Mouse (Mus musculus) right cerebral cortex, postnatal 10 days (tissue): Measurements from ENCODE around the gene Hoxb3.

Source experiments
- DNase-seq, 2 experiments: peaks; one replicate each; pipeline ENCODE4 v3.0.0; 2021; ENCODE audit warnings: low spot score in 2 of 2

Gene Hoxb3

GRCm38 (mm10) chr11:96338957-96339855 lies 16.1 kb downstream of the Hoxb3 start:
- no peak for DNase-seq

DNA sequence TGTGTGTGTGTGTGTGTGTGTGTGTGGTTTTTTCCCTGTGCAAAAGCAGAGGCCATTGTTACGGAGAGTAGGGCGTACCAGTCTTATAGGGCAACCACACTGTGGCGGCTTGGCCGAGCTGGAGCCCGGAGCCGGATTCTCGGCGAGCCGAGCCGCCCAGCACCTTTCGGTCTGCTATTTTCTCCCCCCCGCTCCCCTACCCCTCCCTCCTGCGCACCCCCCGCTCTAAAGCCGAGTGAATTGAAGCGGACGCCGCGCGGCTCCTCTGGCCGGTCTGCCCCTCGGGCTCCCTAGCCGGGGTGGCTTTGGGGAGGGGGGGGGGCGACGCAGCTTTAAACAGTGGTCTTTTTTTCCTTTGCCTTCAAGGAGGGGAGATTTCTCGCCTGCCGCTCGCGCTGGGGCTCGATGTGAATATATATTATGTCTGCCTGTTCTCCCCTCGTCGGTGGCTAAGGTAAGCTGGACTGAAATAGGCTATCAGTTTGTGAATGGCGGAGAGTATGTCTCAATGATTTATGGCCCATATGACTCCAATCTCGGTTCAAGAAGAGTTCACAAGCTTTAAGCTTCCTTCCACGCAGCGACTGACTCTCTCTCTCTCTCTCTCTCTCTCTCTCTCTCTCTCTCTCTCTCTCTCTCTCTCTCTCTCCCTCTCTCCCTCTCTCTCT lies 17.7 kb downstream of the Hoxb3 start:
- no peak for DNase-seq

DNA sequence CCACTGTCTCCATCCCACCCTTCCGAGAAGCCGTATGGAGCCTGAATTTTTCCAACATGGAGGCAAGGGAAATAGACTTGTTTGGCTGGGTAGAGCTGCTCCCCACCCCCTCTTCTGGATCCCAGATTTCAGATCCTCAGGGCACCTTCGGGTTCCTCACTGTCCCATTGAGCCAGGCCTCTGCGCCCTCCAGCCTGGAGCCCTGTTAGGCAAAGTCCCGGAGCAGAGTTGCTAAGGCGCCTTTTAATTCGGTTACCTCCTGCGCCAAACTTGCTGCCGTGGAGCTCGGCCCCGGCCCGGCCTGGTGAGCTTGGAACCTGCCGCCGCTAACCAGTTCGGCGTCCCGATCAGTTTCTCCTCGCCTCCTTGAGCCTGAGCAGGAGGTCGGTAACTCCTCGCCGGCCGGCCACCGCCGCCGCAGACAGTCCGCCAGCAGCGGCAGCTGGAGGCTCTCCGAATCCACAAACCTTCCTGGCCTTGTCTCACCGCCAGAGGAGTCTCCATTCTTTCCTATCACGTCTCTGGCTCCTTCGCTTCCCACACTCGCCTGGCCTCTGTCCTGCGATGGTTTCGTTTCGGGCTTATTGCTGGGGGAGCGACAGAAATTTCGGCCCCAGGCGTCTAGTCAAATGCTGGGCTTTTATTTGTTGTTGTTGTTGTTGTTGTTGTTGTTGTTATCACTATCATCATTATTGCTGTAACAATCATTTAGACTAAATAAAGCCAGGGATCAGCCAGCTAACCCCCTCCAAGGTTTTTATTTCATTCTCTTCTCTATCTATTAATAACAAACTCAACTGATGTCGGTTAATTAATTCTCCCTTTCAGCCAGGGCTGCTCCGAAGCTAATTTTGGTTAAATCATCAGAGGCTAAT lies 18.8 kb downstream of the Hoxb3 start:
- no peak for DNase-seq

- no peak for DNase-seq
Measured at GRCm38 (mm10) chr11:96342576-96342930, 19.4 kb downstream of the Hoxb3 start.

DNA sequence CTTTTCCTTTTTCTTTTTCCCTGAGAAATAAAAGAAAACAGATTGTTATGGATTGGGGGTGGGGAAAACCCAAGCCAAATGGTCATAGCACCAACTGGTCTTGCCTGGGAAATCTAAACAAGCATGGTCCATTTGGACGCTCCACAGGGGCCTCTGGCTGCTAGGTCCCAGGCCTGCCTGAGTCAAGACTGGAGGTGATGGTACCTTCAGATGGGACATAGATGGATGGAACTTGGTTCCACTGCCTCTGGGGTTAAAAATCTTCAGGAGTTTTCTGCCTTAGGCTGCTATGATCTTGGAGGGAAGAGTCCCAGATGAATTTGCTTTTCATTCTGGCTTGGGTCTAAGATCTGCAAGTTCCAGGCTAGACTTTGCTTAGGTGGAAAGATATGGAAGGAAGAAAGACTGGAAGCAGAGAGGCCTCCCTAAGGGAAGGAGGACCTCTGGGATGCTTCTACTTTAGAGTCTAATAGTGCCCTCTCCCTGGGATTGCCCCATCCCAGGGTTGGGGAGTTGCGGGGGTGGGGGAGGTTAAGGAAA lies 20.1 kb downstream of the Hoxb3 start:
- no peak for DNase-seq

DNA sequence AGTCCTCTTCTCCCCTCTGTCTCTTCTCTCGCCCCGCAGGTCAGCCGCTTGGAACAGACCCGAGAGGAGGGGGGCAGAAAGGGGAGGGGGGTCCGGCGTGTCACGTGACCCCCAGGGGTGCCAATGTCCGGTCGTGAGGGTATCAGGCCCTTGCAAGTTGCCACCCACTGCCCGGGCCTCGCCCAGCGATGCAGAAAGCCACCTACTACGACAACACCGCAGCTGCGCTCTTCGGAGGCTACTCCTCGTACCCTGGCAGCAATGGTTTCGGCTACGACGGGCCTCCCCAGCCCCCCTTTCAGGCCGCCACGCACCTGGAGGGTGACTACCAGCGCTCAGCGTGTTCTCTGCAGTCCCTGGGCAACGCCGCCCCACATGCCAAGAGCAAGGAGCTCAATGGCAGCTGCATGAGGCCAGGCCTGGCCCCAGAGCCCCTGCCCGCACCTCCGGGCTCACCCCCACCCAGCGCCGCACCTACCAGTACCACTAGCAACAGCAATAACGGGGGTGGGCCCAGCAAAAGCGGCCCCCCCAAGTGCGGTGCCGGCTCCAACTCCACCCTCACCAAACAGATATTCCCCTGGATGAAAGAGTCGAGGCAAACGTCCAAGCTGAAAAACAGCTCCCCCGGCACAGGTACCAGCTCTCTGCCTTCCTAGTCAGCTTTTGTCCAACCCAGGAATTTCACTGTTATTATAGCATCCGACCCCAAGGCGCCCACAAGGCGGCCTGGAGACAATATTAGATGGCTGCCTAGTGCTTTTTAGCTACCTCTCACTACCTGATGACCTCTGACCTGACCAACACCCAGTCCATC lies 21.1 kb downstream of the Hoxb3 start:
- no peak for DNase-seq

- no peak for DNase-seq
Measured at GRCm38 (mm10) chr11:96344878-96345159, 21.7 kb downstream of the Hoxb3 start.

DNA sequence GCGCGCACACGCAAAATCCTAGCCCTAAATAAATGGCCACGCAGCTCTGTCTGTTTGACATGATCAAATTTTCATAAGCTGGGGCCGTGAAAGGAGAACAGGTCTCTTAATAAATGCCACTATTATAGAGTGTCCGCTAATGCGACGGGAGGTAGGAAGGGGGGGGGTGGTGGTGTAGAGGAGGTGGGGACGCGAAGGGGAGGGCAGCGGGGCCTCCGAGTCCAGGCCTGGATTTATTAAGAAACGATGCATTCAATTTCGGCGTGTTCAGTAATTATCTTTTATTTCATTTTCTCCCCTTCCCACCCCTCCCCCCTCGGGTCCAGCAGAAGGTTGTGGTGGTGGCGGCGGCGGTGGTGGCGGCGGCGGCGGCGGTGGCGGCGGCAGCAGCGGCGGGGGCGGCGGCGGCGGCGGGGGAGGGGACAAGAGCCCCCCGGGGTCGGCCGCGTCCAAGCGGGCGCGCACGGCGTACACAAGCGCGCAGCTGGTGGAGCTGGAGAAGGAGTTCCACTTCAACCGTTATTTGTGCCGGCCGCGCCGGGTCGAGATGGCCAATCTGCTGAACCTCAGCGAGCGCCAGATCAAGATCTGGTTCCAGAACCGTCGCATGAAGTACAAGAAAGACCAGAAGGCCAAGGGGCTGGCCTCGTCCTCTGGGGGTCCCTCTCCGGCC lies 22.2 kb downstream of the Hoxb3 start:
- no peak for DNase-seq

DNA sequence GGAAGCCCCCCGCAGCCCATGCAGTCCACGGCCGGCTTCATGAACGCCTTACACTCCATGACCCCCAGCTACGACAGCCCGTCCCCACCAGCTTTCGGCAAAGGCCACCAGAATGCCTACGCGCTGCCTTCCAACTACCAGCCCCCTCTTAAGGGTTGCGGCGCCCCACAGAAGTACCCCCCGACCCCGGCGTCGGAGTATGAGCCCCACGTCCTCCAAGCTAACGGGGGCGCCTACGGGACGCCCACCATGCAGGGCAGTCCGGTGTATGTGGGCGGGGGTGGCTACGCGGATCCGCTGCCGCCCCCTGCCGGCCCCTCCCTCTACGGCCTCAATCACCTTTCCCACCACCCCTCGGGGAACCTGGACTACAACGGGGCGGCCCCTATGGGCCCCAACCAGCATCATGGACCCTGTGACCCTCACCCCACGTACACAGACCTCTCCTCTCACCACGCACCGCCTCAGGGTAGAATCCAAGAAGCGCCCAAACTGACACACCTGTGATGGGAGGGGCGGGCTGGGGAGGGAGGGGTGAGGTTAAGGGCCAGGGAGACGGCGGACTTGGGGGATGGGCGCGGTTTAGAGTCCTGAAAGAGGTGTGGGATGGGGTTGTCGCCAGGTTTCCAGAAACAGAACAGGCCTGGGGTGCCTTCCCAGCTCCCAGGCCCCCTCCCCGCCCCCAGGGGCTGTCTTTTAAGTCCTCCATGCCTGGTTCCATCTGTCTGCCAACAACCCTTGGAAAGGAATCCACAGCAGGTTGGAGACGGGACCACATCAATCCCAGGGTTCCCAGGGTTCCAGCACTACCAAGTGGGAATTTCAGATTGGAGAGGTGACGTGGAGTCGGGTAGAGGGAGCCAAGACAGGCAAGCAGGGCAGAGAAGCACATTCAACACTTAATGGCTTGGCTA lies 23.0 kb downstream of the Hoxb3 start:
- DNase-seq: no peak

GRCm38 (mm10) chr11:96346916-96347520 lies 23.9 kb downstream of the Hoxb3 start:
- DNase-seq: no peak

DNA sequence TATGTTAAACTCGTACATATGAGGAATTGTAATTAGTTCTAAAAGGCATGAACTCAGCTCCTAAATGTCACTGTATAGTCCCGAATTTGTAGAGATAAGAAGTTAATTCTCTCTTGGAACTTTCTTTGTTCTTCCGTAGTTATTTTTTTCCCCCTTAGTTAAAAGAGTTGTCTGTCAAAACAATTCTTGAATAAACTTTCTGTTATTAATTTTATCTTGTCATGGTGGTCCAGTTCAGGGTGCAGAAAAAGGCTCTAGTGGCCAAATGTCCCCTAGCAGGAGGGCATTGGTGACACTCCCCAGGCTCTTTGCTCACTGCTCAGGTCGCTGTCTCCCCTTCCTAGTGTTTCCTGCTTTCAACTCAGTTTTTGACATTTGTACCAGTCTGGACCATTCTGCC lies 24.6 kb downstream of the Hoxb3 start:
- DNase-seq: no peak

DNA sequence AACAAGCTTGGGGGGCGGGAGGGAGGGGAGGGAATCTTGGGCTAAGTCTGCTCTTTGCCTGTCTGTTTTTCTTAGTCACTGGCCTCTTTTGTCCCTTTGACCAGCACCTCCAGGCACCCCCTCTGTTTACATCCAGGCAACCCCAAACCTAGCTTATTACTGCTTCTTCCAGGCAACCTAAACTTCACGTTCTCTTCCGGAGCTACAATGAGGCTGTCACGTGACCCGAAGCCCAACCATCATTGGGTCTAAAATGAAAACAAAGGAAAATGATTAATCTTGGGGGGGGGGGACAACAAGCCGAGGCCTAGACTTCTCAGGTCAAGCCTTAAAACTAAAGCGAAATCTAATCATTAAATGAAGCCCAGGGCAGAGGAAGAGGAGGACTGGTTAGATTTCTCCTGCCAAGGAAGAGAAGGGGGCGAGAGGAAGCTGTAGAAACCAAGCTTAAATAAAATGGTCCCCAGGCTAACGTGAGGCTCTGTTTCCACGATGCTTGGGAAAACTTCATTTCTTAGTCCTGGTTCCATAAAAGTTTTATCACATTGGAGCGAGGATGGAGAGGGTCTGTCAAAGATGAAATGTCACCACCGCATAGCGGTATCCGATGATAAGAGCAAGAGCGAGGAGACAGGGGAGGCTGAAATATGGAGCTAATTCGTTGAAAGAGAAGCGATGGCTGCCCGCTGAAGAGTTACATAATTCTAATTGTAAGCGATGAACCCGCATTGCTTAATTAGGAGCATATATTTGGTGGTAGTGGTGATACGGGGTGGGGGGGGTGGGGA lies 25.2 kb downstream of the Hoxb3 start:
- DNase-seq: no peak

DNA sequence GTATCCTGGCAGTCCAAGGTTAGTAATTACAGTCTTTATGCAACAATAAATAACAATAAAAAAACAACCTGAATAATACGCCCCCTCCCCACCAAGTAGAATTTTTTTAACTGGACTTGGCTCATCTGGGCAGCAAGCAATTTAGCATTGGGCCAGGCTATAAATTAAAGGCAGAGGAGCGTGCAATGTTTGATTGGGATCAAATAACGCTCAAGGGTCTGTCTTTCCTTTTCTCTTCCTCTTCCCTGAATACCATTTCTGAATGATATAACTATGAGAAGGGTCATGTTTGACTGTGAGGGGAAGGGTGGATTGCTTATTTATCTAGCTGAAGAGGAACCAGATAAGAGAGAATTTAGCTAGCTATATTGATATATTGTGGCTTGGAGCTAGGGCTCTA lies 25.9 kb downstream of the Hoxb3 start:
- DNase-seq: no peak

DNA sequence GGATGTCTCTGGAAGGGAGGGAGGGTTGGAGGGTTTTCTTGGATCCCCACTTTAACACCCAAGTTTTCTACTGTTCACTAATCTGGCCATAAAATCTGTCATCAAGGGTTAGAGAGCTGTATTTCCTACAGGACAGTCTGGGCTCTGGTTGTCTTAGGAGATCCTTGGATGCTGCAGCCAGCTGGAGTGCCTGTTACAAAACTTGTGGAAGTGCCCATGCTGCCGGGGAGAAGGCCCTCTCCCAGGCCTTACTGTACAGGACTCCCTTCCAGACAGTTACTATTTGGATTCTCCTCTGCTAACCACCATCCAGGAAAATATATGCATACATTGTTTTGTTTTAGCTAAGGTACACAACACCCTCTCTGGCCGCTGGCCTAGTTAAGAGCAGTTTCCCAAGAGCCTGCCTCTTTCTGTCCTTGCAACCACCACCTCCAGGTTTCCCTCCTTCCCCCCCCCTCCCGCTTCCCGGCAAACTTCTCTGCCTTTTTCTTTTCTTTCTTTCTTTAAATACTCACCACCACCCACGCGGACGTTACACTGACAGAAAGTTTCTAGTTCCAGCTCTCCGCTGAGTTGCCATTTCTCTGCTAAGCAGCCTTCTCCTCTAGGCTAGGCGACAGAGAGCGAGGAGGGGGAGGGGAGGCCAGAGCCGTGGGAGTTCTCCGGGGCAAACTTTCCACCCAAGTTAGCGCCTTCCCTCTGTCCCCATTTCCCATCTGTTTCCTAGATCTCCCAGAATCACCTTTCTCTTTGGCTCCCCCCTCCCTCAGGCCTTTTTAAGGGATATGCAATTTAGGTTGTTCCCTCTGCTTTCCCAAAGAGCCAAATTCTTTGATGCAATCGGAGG lies 26.6 kb downstream of the Hoxb3 start:
- no peak for DNase-seq

DNA sequence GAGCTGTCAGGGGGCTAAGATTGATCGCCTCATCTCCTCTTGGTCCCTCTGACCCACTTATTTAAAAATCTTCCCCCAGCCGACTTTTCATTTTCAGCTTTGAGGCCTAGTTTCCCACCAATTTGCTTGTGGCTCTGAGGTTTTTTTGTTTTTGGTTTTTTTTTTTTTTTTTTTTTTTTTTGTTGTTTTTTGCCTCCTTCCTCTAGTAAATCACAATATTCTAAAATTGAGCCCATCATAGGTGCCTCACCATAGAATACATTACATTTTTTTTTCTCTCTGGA lies 27.2 kb downstream of the Hoxb3 start, which contains the start of gene Hoxb2:
Gene Hoxb2 (plus strand): TSS at position 185 of the 284 bp plus-strand sequence.
- DNase-seq: no peak

- DNase-seq: no peak
Measured at GRCm38 (mm10) chr11:96350791-96351190, 27.7 kb downstream of the Hoxb3 start.

- DNase-seq: no peak
Measured at GRCm38 (mm10) chr11:96351312-96351711, 28.2 kb downstream of the Hoxb3 start.

DNA sequence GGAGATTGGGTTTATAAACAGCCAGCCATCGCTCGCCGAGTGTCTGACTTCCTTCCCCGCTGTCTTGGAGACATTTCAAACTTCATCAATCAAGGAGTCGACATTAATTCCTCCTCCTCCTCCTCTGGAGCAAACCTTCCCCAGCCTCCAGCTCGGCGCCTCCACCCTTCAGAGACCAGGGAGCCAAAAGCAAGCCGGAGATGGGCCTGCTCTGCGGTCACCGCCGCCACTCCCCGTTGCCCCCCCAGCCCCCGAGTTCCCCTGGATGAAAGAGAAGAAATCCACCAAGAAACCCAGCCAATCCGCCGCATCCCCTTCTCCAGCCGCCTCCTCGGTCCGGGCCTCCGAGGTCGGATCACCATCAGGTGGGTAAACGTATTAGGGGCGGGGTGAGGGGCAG lies 28.7 kb downstream of the Hoxb3 start:
- no peak for DNase-seq
